Mouse (Mus musculus) effector memory CD4-positive, alpha-beta T cell, adult 7 months (primary cell): Measurements from ENCODE around the gene Cdc40. TPM values are rescaled to one million over a fixed set of nuclear protein-coding genes. Genes with fewer than 3 reads are reported as not detected.

Source experiments
- polyA plus RNA-seq: library from polyadenylated mRNA; unstranded; fragments of 100-300 nt; shearing (Covaris generic); gene quantifications from one replicate; pipeline ENCODE4 v1.2.1, GENCODE M21; 2017

Gene Cdc40
- polyA plus RNA-seq, result 54.5 TPM

DNA sequence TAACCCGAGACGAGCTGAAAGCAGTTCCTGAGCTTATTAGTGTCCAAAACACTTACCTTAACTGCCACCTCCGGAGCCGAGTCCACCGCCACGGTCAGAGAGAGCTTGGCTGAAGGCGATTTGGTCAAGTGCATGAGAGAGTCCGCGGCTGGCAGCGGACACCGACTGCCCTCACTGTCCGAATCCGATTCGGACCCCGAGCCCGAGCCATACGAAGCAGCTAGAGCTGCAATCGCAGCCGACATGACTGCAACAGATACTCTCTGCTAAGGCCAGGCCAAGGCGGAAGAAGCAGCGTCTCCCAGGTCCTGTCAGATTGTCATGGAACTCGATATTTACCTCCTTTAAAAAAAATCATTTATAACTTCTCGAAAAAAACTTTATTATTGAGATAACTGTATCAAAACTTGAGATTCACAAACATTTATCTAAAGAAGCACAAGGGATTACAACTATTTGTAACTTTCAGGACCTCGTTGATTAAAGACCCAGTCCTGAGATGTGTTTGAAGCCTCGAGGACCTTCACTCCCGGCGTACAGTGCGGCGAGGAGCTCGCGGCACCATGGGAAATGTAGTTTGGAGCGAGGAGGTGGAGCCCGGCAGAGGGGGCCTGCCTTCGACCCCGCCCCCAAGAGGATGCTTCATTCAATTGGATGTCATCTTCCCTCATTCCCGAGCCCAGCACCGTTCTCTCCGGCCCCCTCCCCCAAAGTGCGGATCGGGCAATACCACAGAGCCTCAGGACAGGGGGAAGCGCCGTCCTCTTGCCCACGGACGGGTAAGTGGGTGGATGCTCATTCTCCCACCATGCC is at the start of gene Cdc40, which contains the start of gene Wasf1:
Cdc40 (minus strand) TSS at position 481 of the 813 bp plus-strand sequence.
Wasf1 (plus strand) TSS at position 645 of the 813 bp plus-strand sequence.

Other genes starting within 250 kb of the Cdc40 start
- gene Mettl24, start 200.0 kb downstream of the Cdc40 start, polyA plus RNA-seq, result not detected
- 0.15 TPM for gene Wasf1, start 164 bp upstream of the Cdc40 start, polyA plus RNA-seq
- not detected for gene Gpr6, start 189.0 kb upstream of the Cdc40 start, polyA plus RNA-seq